Mouse (Mus musculus): ENCODE data around the gene Fgd2. TPM values are rescaled to one million over a fixed set of nuclear protein-coding genes. Genes with fewer than 3 reads are reported as not detected.

Fgd2 gene
- polyA plus RNA-seq, 1 experiment = 56.0 TPM

GRCm38 (mm10) chr17:29342010-29342910 is 18.5 kb upstream of the Fgd2 start:
- no peak for DNase-seq
- no peak for TF ChIP-seq POLR2A (IDR thresholded peaks at IDR 0.05; ENCODE audit: control insufficient read depth, extremely low read depth, insufficient read depth, low read length, poor library complexity)
- no peak for TF ChIP-seq CTCF (IDR thresholded peaks at IDR 0.05; ENCODE audit: borderline replicate concordance, control insufficient read depth, extremely low read depth, insufficient read depth, low read length, poor library complexity)
- Histone ChIP-seq H3K36me3 (ENCODE audit: control insufficient read depth, insufficient read depth, low read length) (peaks cover 1% of the 10 kb centered on the region; the same call in 1 of the 2 replicates), H3K27me3 (ENCODE audit: control insufficient read depth, insufficient read depth, low read length) (no peaks in the 10 kb centered on the region), H3K4me3 (ENCODE audit: control insufficient read depth, insufficient read depth, low read length) (no peak overlapping the region), H3K4me1 (replicated peaks; ENCODE audit: control insufficient read depth, insufficient read depth, low read length) (peaks cover 71% of the 10 kb centered on the region), H3K27ac (ENCODE audit: control insufficient read depth, insufficient read depth, low read length) (no peak overlapping the region)
- 93% methylated on average over 13 of the region's 13 CpGs for WGBS

DNA sequence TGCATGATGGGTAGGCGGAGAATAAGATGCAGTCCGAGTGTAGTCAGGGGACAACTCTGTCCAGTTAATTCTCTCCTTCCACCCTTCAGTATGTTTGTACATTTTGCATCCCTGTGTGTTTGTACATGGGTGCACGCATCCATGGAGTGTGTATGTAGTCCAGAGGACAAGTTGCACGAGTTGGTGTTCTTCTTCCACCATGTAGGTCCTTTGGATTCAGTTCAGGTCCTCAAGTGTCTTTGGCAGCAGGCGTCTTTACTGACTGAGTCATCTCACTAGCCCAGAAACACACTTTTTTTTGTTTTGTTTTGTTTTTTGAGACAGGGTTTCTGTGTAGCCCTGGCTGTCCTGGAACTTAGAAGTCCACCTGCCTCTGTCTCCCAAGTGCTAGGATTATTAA is 17.5 kb upstream of the Fgd2 start:
- no peak overlapping the region for H3K27ac ChIP-seq (ENCODE audit: control insufficient read depth, insufficient read depth, low read length)
- WGBS = 94% methylated on average over 5 of the region's 5 CpGs

DNA sequence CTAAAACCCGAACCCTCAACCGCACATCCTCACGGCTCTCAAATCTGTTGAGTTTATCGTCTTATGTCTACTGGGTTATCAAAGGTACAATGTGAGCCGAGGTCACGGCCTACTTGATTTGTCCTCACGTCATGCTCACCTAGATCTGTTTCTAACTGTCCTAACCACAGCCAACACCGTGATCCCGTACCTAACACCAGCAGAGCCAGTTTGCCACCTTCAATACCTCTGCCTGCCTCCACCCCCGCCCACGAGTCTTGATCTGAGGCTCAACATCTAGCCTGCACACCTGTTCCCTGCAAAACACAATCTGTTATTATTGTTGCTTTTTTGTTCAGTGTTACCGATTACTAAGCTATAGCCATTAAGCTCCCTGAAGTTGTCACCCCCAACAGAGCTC is 15.4 kb upstream of the Fgd2 start:
- WGBS = 77% methylated on average over 12 of the region's 12 CpGs
- Histone ChIP-seq H3K4me3 (ENCODE audit: control insufficient read depth, insufficient read depth, low read length) (no peak overlapping the region), H3K27me3 (ENCODE audit: control insufficient read depth, insufficient read depth, low read length) (no peaks in the 10 kb centered on the region), H3K36me3 (ENCODE audit: control insufficient read depth, insufficient read depth, low read length) (no peaks in the 10 kb centered on the region), H3K27ac (ENCODE audit: control insufficient read depth, insufficient read depth, low read length) (no peak overlapping the region), H3K4me1 (replicated peaks; ENCODE audit: control insufficient read depth, insufficient read depth, low read length) (peaks cover 48% of the 10 kb centered on the region)
- no peak for DNase-seq
- TF ChIP-seq CTCF (IDR thresholded peaks at IDR 0.05; ENCODE audit: borderline replicate concordance, control insufficient read depth, extremely low read depth, insufficient read depth, low read length, poor library complexity) (no peak), POLR2A (IDR thresholded peaks at IDR 0.05; ENCODE audit: control insufficient read depth, extremely low read depth, insufficient read depth, low read length, poor library complexity) (no peak)

More for the DNA sequence above, 17.5 kb upstream of the Fgd2 start:
- Histone ChIP-seq H3K4me3 (ENCODE audit: control insufficient read depth, insufficient read depth, low read length) (no peak overlapping the region), H3K27me3 (ENCODE audit: control insufficient read depth, insufficient read depth, low read length) (no peaks in the 10 kb centered on the region), H3K4me1 (replicated peaks; ENCODE audit: control insufficient read depth, insufficient read depth, low read length) (peaks cover 65% of the 10 kb centered on the region), H3K36me3 (ENCODE audit: control insufficient read depth, insufficient read depth, low read length) (no peaks in the 10 kb centered on the region)
- DNase-seq = no peak
- TF ChIP-seq CTCF (IDR thresholded peaks at IDR 0.05; ENCODE audit: borderline replicate concordance, control insufficient read depth, extremely low read depth, insufficient read depth, low read length, poor library complexity) (no peak), POLR2A (IDR thresholded peaks at IDR 0.05; ENCODE audit: control insufficient read depth, extremely low read depth, insufficient read depth, low read length, poor library complexity) (no peak)

- Histone ChIP-seq H3K4me1 (replicated peaks; ENCODE audit: control insufficient read depth, insufficient read depth, low read length) (peaks cover 35% of the 10 kb centered on the region), H3K4me3 (ENCODE audit: control insufficient read depth, insufficient read depth, low read length) (peak overlapping the region; percentile 78), H3K27ac (ENCODE audit: control insufficient read depth, insufficient read depth, low read length) (no peak overlapping the region), H3K27me3 (ENCODE audit: control insufficient read depth, insufficient read depth, low read length) (no peaks in the 10 kb centered on the region), H3K36me3 (ENCODE audit: control insufficient read depth, insufficient read depth, low read length) (no peaks in the 10 kb centered on the region)
- no peak for DNase-seq
- TF ChIP-seq CTCF (IDR thresholded peaks at IDR 0.05; ENCODE audit: borderline replicate concordance, control insufficient read depth, extremely low read depth, insufficient read depth, low read length, poor library complexity) (no peak), POLR2A (IDR thresholded peaks at IDR 0.05; ENCODE audit: control insufficient read depth, extremely low read depth, insufficient read depth, low read length, poor library complexity) (no peak)
- WGBS = 12% methylated on average over 11 of the region's 11 CpGs
Observed at GRCm38 (mm10) chr17:29346496-29347125, 14.1 kb upstream of the Fgd2 start.

DNA sequence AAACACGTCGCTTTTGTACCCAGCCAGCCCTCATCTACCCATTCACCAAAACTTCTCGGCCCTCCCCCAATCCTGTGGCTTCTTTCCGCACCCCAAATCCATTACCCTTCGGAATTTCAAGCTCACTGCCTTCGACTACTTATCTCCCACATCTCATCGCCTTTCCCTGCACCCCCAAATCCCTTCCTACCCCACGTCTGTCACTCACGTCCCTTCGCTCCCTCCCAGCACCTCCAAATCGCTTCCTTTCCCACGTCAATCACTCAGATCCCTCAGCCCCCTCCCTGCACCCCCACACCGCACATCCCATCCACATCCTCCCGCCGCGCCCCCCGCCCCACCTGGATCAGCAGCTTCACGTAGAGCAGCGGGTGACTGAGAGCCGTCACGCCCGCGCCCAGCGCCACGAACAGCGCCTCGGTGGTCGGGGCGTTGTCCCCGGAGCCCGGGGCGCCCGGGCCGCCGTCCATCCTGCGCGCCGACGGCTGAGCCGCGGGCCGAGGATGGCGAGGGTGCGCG is 13.5 kb upstream of the Fgd2 start:
- peak overlapping the region; percentile 78 for H3K4me3 ChIP-seq (ENCODE audit: control insufficient read depth, insufficient read depth, low read length)
- H3K4me1 ChIP-seq (replicated peaks; ENCODE audit: control insufficient read depth, insufficient read depth, low read length) = peaks cover 29% of the 10 kb centered on the region
- WGBS = 1% methylated on average over 45 of the region's 45 CpGs
- H3K27ac ChIP-seq (ENCODE audit: control insufficient read depth, insufficient read depth, low read length) = no peak overlapping the region
- H3K36me3 ChIP-seq (ENCODE audit: control insufficient read depth, insufficient read depth, low read length) = no peaks in the 10 kb centered on the region
- no peaks in the 10 kb centered on the region for H3K27me3 ChIP-seq (ENCODE audit: control insufficient read depth, insufficient read depth, low read length)
- peak; percentile 51 for DNase-seq
- no peak for TF ChIP-seq CTCF (IDR thresholded peaks at IDR 0.05; ENCODE audit: borderline replicate concordance, control insufficient read depth, extremely low read depth, insufficient read depth, low read length, poor library complexity)
- no peak for TF ChIP-seq POLR2A (IDR thresholded peaks at IDR 0.05; ENCODE audit: control insufficient read depth, extremely low read depth, insufficient read depth, low read length, poor library complexity)

- DNase-seq = peak; percentile 100
- Histone ChIP-seq H3K4me3 (ENCODE audit: control insufficient read depth, insufficient read depth, low read length) (peak within 1 kb of the TSS; percentile 78), H3K27me3 (ENCODE audit: control insufficient read depth, insufficient read depth, low read length) (no peaks in the 10 kb centered on the region), H3K4me1 (replicated peaks; ENCODE audit: control insufficient read depth, insufficient read depth, low read length) (peaks cover 24% of the 10 kb centered on the region), H3K27ac (ENCODE audit: control insufficient read depth, insufficient read depth, low read length) (peak within 1 kb of the TSS; percentile 13; the same call in 1 of the 2 replicates), H3K36me3 (ENCODE audit: control insufficient read depth, insufficient read depth, low read length) (no peaks in the 10 kb centered on the region)
- TF ChIP-seq CTCF (IDR thresholded peaks at IDR 0.05; ENCODE audit: borderline replicate concordance, control insufficient read depth, extremely low read depth, insufficient read depth, low read length, poor library complexity) (0 out of 2 replicates have a peak, but pooled peaks have one; percentile 11), POLR2A (IDR thresholded peaks at IDR 0.05; ENCODE audit: control insufficient read depth, extremely low read depth, insufficient read depth, low read length, poor library complexity) (peak; percentile 97)
- 1% methylated on average over 53 of the region's 53 CpGs for WGBS
Observed at GRCm38 (mm10) chr17:29347645-29348256, 13.0 kb upstream of the Fgd2 start, which contains the start of gene Mtch1. Gene Mtch1 (minus strand): TSS chr17:29347934.

Data from thymus, adult 2 months (tissue).